Mouse (Mus musculus) cerebral cortex, adult 2 months (tissue): ENCODE measurements around the gene A3galt2.

ENCODE experiments used
- WGBS: fragments of 180-500 bp; shearing (Covaris S2); methylation state at CpG from one replicate; pipeline ENCODE4 v1.1.7; 2018; 5-methylcytosine and 5-hydroxymethylcytosine counted together

The A3galt2 gene

GRCm38 (mm10) chr4:128728431-128728851, 26.7 kb upstream of the A3galt2 start:
- WGBS, result under 1% methylated on average over 5 of the region's 5 CpGs

GRCm38 (mm10) chr4:128729033-128729708, 26.0 kb upstream of the A3galt2 start:
- WGBS, result 4% methylated on average over 15 of the region's 15 CpGs

- 11% methylated on average over 5 of the region's 5 CpGs for WGBS
Observed at GRCm38 (mm10) chr4:128729709-128730037, 25.5 kb upstream of the A3galt2 start.

GRCm38 (mm10) chr4:128730271-128730670, 24.9 kb upstream of the A3galt2 start:
- 22% methylated on average over 6 of the region's 6 CpGs for WGBS

- WGBS, result 20% methylated on average over 5 of the region's 5 CpGs
Observed at GRCm38 (mm10) chr4:128732794-128733193, 22.4 kb upstream of the A3galt2 start.

- 26% methylated on average over 6 of the region's 6 CpGs for WGBS
Observed at GRCm38 (mm10) chr4:128733496-128733895, 21.7 kb upstream of the A3galt2 start.

- 11% methylated on average over 5 of the region's 5 CpGs for WGBS
Observed at GRCm38 (mm10) chr4:128734217-128734616, 20.9 kb upstream of the A3galt2 start.

GRCm38 (mm10) chr4:128734721-128735671, 20.2 kb upstream of the A3galt2 start:
- WGBS, result 43% methylated on average over 18 of the region's 18 CpGs

- WGBS, result 29% methylated on average over 6 of the region's 6 CpGs
Observed at GRCm38 (mm10) chr4:128737137-128737589, 18.0 kb upstream of the A3galt2 start.

GRCm38 (mm10) chr4:128737825-128738610, 17.1 kb upstream of the A3galt2 start:
- 39% methylated on average over 14 of the region's 14 CpGs for WGBS

GRCm38 (mm10) chr4:128740878-128741277, 14.3 kb upstream of the A3galt2 start:
- 53% methylated on average over 1 of the region's 1 CpGs for WGBS

GRCm38 (mm10) chr4:128741906-128742305, 13.3 kb upstream of the A3galt2 start:
- 60% methylated on average over 5 of the region's 5 CpGs for WGBS

- WGBS, result 55% methylated on average over 10 of the region's 10 CpGs
Observed at GRCm38 (mm10) chr4:128742379-128742970, 12.7 kb upstream of the A3galt2 start.

GRCm38 (mm10) chr4:128743031-128743626, 12.0 kb upstream of the A3galt2 start:
- 39% methylated on average over 12 of the region's 12 CpGs for WGBS

GRCm38 (mm10) chr4:128745160-128745559, 10.0 kb upstream of the A3galt2 start:
- 77% methylated on average over 8 of the region's 8 CpGs for WGBS

GRCm38 (mm10) chr4:128747614-128748270, 7.4 kb upstream of the A3galt2 start:
- WGBS, result 53% methylated on average over 22 of the region's 22 CpGs

- WGBS, result 87% methylated on average over 7 of the region's 7 CpGs
Observed at GRCm38 (mm10) chr4:128748309-128748708, 6.9 kb upstream of the A3galt2 start.

- WGBS, result 63% methylated on average over 5 of the region's 5 CpGs
Observed at GRCm38 (mm10) chr4:128751006-128751405, 4.2 kb upstream of the A3galt2 start.

- 80% methylated on average over 13 of the region's 13 CpGs for WGBS
Observed at GRCm38 (mm10) chr4:128752031-128752757, 3.0 kb upstream of the A3galt2 start.

- WGBS, result 95% methylated on average over 7 of the region's 7 CpGs
Observed at GRCm38 (mm10) chr4:128753571-128753970, 1.6 kb upstream of the A3galt2 start.
